Mouse (Mus musculus): ENCODE results near the gene Ciao1. TPM values are rescaled to one million over a fixed set of nuclear protein-coding genes. Genes with fewer than 3 reads are reported as not detected.
"Not testable (repeated sequence)": the region's sequence is repeated elsewhere in the genome, so short reads cannot be mapped to it uniquely, and the experiment has no call there.

Gene Ciao1
- 48.4 and 55.5 TPM in 2 replicates for polyA plus RNA-seq (2015; fragmentation: Nextera tagmentation; extraction: Ambion mirVana)

DNA sequence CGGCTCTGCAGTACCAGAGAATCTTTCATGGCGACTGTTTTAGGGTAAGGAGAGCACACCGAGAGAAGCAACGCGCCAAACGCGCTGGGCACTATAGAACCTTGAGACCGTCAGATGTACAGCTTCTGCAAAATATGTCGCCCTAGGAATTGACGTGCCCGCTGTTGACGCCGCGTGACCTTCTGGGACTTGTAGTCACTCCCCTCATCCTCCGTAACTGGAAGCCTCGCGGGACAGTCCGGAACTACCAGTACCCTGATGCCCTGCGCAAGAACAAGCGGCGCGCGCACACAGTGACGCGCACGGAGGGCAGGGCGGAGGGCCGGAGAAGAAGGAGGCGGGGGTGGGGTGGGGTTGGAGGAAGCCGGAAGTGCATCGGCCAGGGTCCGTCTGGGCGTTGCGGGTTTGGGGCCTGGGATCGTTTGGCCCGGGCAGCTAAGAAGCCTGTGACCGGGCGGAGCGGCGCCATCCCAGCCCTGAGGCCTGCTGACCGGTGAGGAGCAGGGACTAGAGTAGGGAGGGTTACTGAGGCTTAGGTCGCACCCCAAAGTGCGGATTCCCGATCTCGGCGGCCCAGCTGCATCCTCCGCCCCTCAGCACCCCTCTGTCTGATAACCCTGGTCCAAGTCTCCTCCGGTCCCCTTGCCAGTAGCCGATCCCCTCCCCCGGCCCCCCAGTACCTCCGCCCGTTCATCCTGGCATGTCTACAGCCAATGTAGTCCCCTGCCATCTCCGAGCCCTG is at the start of gene Ciao1, which contains the start of gene Tmem127:
Gene Ciao1 (minus strand): TSS at position 225 of the 742 bp plus-strand sequence.
Gene Tmem127 (plus strand): TSS at position 317 of the 742 bp plus-strand sequence.
- Histone ChIP-seq H3K27ac (replicated peaks) (peak within 1 kb of the TSS; percentile 77), H3K4me2 (peak within 1 kb of the TSS; percentile 95), H3K9ac (peak within 1 kb of the TSS; percentile 93), H3K4me1 (peaks cover 50% of the 10 kb centered on the region), H3K4me3 (peak within 1 kb of the TSS; percentile 96), H3K27me3 (replicated peaks) (no peaks in the 10 kb centered on the region), H3K36me3 (peaks cover 43% of the 10 kb centered on the region), H3K9me3 (no peaks in the 10 kb centered on the region)
- peak; percentile 92 for ATAC-seq (ENCODE audit: extremely low read depth, insufficient number of reproducible peaks, low FRiP score, low TSS enrichment)
- under 1% methylated on average over 53 of the region's 53 CpGs for WGBS

DNA sequence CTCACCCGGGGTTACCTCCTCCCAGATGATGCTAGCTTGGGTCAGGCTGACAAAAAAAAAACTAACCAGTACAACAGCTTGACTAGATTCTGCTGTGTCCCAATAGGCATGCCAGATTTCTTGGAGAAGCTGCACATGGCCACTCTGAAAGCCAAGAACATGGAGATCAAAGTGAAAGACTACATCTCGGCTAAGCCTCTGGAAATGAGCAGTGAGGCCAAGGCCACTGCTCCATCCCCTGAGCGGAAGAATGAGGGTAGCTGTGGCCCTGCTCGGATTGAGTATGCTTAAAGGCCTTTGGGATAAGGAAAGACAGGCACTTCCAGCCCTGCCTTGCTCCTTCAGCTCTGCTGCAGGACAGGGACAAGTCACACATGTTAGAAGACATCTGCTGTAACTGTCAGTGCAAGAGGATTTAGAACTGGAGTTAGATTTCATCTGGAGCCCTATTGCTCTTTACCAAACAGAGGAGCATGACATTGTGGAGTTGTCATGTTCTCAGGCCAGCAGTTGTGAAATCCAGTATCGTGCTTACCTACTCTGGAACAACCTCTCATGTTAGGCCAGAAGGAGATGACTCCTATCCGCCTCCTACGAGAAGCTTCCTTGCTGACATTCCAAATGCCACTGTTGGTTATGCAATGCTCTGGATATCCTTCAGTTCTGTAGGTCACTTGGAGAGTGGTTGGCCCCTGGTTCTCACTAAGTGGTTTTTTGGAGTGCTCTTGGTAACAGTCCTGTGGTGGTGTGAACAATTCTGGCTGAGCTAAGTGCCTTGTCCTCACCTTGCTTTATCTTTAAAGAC is 49.6 kb upstream of the Ciao1 start:
- Histone ChIP-seq H3K9me3 (no peaks in the 10 kb centered on the region), H3K9ac (no peak overlapping the region), H3K4me3 (no peak overlapping the region), H3K27me3 (replicated peaks) (no peaks in the 10 kb centered on the region), H3K4me2 (no peak overlapping the region), H3K36me3 (peaks cover 99% of the 10 kb centered on the region), H3K27ac (replicated peaks) (no peak overlapping the region), H3K4me1 (no peaks in the 10 kb centered on the region)
- WGBS: 86% methylated on average over 7 of the region's 7 CpGs
- ATAC-seq (ENCODE audit: extremely low read depth, insufficient number of reproducible peaks, low FRiP score, low TSS enrichment): no peak

DNA sequence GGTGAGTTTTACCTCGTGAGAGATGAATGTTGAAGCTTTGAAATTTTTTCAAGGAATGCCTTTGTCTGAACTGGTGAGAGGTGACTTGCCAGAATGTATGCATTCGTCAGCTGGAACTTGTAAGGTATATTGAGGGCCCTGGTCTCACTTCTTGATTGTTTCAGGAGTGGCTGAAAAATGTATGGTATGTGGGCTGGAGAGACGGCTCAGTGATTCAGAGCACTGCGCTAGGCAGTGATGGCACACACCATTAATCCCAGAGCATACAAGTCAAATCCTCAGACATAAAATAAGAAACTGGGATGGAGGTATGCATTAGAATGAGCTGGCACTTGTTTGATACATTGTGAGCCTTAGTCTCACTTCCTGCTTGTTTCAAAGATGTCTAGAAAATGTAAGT is 44.6 kb upstream of the Ciao1 start:
- no peak overlapping the region for H3K4me2 ChIP-seq
- no peak overlapping the region for H3K27ac ChIP-seq (replicated peaks)
- H3K4me3 ChIP-seq: no peak overlapping the region
- peaks cover 89% of the 10 kb centered on the region for H3K36me3 ChIP-seq
- ATAC-seq (ENCODE audit: extremely low read depth, insufficient number of reproducible peaks, low FRiP score, low TSS enrichment): no peak
- H3K4me1 ChIP-seq: no peaks in the 10 kb centered on the region
- 56% methylated on average over 4 of the region's 4 CpGs for WGBS
- no peak overlapping the region for H3K9ac ChIP-seq
- H3K27me3 ChIP-seq (replicated peaks): no peaks in the 10 kb centered on the region
- no peaks in the 10 kb centered on the region for H3K9me3 ChIP-seq

DNA sequence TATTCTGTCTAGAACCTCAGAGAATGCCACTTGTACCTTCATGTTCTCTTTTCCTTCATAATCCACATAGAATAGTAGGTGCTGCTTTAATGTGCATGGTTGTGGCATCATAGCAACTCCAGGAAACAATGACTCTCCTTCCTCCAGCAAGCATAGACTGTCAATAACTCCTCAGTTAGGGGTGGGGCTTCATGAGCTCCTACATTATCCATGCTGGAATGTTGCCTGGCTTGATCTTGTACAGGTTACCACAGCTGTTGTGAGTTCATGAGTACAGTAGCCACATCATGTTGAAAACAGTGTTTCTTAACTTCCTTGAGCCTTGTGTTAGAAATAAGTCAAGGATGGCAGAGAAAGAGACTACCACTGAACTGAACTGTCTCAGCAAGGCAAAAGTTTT is 30.5 kb upstream of the Ciao1 start:
- H3K27me3 ChIP-seq (replicated peaks): no peaks in the 10 kb centered on the region
- no peak for ATAC-seq (ENCODE audit: extremely low read depth, insufficient number of reproducible peaks, low FRiP score, low TSS enrichment)
- peaks cover 28% of the 10 kb centered on the region for H3K4me1 ChIP-seq
- no peak overlapping the region for H3K9ac ChIP-seq
- H3K36me3 ChIP-seq: peaks cover 3% of the 10 kb centered on the region
- no peak overlapping the region for H3K27ac ChIP-seq (replicated peaks)
- no peak overlapping the region for H3K4me3 ChIP-seq
- no peaks in the 10 kb centered on the region for H3K9me3 ChIP-seq
- H3K4me2 ChIP-seq: no peak overlapping the region

DNA sequence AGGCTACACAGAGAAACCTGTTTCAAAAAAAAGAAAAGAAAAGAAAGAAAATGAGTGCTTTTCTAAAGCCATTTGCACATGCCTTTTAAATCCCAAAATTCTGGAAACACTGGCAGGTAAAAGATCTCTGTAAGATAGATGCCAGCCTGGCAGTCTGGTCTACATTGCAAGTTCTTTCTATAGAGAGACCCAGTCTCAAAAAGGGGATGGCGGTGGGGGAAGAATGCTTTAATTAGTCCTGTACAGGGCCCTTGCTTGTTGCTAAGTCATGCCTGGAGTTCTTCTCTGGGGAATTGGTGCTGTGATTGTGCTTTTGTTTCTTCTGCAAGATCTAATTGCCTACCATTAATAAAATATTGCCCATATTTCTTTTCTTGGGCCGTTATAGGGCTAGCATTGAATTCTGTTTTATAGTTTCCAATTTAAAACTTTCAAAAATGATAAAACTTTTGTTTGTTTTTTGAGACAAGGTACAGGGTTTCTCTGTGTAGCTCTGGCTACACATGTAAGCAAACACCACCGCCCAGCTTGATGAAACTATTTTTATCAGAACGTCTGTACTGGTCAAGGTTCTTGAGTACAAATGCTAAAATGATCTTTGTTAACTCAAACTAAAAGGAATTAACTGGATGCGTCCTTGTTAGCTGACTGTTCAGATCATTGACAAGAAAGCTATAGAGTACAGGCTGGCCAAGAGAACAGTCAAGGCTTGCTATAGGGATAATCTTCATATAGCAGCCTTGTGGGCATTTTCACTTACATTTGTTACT is 28.1 kb upstream of the Ciao1 start:
- H3K4me1 ChIP-seq: peaks cover 45% of the 10 kb centered on the region
- no peak for ATAC-seq (ENCODE audit: extremely low read depth, insufficient number of reproducible peaks, low FRiP score, low TSS enrichment)
- WGBS: 62% methylated on average over 5 of the region's 5 CpGs
- no peak overlapping the region for H3K27ac ChIP-seq (replicated peaks)
- H3K4me3 ChIP-seq: no peak overlapping the region
- no peaks in the 10 kb centered on the region for H3K27me3 ChIP-seq (replicated peaks)
- H3K36me3 ChIP-seq: peaks cover 10% of the 10 kb centered on the region
- no peaks in the 10 kb centered on the region for H3K9me3 ChIP-seq
- no peak overlapping the region for H3K9ac ChIP-seq
- H3K4me2 ChIP-seq: no peak overlapping the region

DNA sequence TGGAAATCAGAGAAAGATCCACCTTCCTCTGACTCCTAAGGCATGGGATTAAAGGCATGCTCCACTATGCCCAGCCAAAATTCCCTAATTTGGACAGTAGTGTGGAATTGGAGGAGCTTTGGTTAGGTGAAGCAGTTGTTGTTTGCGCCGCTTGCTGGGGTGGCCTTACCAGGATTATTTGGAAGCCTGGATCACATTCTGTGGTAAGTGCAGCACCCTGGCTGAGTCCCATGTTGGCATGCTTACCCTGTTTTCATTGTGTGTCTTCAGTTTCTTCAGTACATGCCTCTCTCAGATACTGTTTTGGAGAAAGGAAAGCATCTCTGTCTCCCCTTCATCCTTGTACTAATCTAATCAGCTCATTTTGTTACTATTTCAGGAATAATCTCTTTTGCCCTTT is 27.0 kb upstream of the Ciao1 start:
- H3K27me3 ChIP-seq (replicated peaks): no peaks in the 10 kb centered on the region
- H3K36me3 ChIP-seq: peaks cover 10% of the 10 kb centered on the region
- H3K4me2 ChIP-seq: peak overlapping the region; percentile 18; the same call in 1 of the 2 replicates
- 0 out of 2 replicates have a peak overlapping the region, but pooled peaks have one; percentile 44 for H3K9ac ChIP-seq
- H3K4me1 ChIP-seq: peaks cover 45% of the 10 kb centered on the region
- H3K9me3 ChIP-seq: no peaks in the 10 kb centered on the region
- no peak overlapping the region for H3K4me3 ChIP-seq
- 0 out of 2 replicates have a peak overlapping the region, but pooled peaks have one; percentile 32 for H3K27ac ChIP-seq (replicated peaks)
- no peak for ATAC-seq (ENCODE audit: extremely low read depth, insufficient number of reproducible peaks, low FRiP score, low TSS enrichment)
- WGBS: 72% methylated on average over 2 of the region's 2 CpGs

DNA sequence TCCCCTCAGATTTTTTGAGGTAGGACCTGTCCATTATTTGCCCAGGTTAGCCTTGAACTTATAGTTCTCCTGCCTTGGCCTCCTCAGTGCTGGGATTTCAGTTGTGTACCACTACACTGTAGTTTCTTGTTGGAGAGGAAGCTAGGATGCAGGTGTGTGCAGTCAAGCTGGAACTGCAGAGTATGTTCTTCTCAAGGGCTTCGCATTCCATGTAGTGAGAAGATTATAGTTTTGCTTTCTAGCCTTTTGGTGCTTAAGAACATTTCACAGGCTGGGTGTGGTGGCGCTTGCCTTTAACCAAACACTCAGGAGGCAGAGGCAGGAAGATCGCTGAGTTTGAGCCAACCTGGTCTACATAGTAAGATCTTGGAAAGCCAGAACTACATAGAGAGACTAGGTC is 25.2 kb upstream of the Ciao1 start:
- H3K27ac ChIP-seq (replicated peaks): no peak overlapping the region
- no peaks in the 10 kb centered on the region for H3K27me3 ChIP-seq (replicated peaks)
- 95% methylated on average over 3 of the region's 3 CpGs for WGBS
- H3K4me1 ChIP-seq: peaks cover 50% of the 10 kb centered on the region
- no peaks in the 10 kb centered on the region for H3K9me3 ChIP-seq
- peaks cover 10% of the 10 kb centered on the region for H3K36me3 ChIP-seq
- ATAC-seq (ENCODE audit: extremely low read depth, insufficient number of reproducible peaks, low FRiP score, low TSS enrichment): no peak
- H3K4me3 ChIP-seq: no peak overlapping the region
- 0 out of 2 replicates have a peak overlapping the region, but pooled peaks have one; percentile 18 for H3K4me2 ChIP-seq
- H3K9ac ChIP-seq: 0 out of 2 replicates have a peak overlapping the region, but pooled peaks have one; percentile 28

DNA sequence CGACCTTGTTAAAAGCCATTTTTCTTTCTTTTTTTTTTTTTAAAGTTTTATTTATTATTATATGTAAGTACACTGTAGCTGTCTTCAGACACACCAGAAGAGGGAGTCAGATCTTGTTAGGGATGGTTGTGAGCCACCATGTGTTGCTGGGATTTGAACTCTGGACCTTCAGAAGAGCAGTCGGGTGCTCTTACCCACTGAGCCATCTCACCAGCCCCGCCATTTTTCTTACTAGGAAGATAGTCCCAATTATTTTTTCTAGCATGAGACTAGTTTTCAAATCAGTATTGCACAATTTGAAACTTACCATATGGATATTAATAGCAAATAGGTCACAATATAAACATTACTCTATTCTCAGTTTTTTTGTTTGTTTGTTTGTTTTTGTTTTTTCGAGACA is 24.4 kb upstream of the Ciao1 start:
- not testable (repeated sequence) for ATAC-seq (ENCODE audit: extremely low read depth, insufficient number of reproducible peaks, low FRiP score, low TSS enrichment); H3K27ac ChIP-seq (replicated peaks); H3K9me3 ChIP-seq; H3K9ac ChIP-seq; H3K27me3 ChIP-seq (replicated peaks)
- Histone ChIP-seq H3K4me2 (peak overlapping the region; percentile 86), H3K4me3 (peak overlapping the region; percentile 100; the same call in 1 of the 2 replicates), H3K36me3 (peaks cover 10% of the 10 kb centered on the region), H3K4me1 (peaks cover 50% of the 10 kb centered on the region)
- 88% methylated on average over 4 of the region's 4 CpGs for WGBS

DNA sequence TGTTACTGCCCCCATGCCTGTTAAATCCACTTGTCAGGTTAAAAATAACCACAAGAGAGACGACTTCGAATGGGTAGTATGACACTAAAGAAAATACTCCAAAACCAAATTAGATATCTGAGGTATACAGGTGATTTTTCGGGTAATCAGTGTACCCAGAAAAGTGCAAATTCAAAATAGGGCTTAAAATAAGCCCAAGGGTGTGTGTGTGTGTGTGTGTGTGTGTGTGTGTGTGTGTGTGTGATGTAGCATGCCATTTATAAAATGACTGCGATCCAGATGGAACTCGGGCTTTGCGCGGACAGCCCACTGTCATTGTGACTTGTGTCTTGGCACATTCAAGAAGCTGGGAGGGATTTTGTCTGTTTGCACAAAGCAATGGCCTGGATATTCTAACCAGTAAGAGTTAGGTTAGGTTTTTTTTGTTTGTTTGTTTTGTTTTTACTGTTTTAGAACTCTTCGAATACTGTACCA is 23.5 kb upstream of the Ciao1 start:
- no peaks in the 10 kb centered on the region for H3K27me3 ChIP-seq (replicated peaks)
- H3K27ac ChIP-seq (replicated peaks): peak overlapping the region; percentile 100
- no peaks in the 10 kb centered on the region for H3K9me3 ChIP-seq
- ATAC-seq (ENCODE audit: extremely low read depth, insufficient number of reproducible peaks, low FRiP score, low TSS enrichment): no peak
- peak overlapping the region; percentile 86 for H3K4me2 ChIP-seq
- peak overlapping the region; percentile 100 for H3K4me3 ChIP-seq
- 11% methylated on average over 8 of the region's 8 CpGs for WGBS
- H3K4me1 ChIP-seq: peaks cover 46% of the 10 kb centered on the region
- peak overlapping the region; percentile 98 for H3K9ac ChIP-seq
- peaks cover 10% of the 10 kb centered on the region for H3K36me3 ChIP-seq

DNA sequence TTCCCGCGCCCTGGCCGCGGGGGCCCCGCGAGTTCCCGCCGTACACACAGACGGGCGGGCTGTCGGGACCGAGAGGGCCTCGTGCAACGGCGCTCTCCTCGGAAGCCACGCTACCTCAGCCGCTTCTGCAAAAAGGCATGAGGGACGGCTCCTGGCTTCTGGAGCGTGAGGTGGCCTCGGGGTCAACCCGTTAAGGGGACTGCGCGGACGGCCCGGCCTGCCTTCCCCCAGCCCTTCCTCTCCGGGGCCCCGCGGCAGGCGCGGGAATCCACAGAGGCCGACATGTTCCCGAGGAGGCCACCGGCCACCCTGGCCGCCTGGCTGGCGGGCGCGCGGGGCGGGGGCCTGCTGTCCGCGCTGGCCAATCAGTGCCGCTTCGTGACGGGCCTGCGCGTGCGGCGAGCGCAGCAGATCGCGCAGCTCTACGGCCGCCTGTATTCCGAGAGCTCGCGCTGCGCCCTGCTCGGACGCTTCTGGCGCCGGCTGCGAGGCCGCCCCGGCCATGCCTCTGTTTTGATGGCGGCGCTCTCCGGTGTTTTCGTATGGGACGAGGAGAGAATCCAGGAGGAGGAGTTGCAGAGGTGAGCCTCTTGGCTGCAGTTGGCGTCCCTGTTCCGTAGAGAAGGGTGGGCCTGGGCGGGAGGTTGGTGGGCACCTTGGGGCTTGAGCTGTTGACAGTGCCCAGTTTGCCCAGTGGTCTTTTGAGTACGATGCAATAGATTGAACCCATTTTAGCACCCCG is 22.9 kb upstream of the Ciao1 start:
- peak overlapping the region; percentile 86 for H3K4me2 ChIP-seq
- peak overlapping the region; percentile 100 for H3K4me3 ChIP-seq
- H3K9ac ChIP-seq: peak overlapping the region; percentile 98

More for the DNA sequence above, 22.9 kb upstream of the Ciao1 start:
- Histone ChIP-seq H3K36me3 (peaks cover 10% of the 10 kb centered on the region), H3K4me1 (peaks cover 40% of the 10 kb centered on the region), H3K27ac (replicated peaks) (peak overlapping the region; percentile 100), H3K9me3 (no peaks in the 10 kb centered on the region), H3K27me3 (replicated peaks) (no peaks in the 10 kb centered on the region)
- under 1% methylated on average over 75 of the region's 75 CpGs for WGBS
- ATAC-seq (ENCODE audit: extremely low read depth, insufficient number of reproducible peaks, low FRiP score, low TSS enrichment): peak; percentile 91

Measured in heart, embryonic 13.5 days (tissue).